Mouse (Mus musculus) cerebral cortex, adult 2 months (tissue): ENCODE results near the gene Fmnl2.

ENCODE experiments used
- WGBS: fragments of 180-500 bp; shearing (Covaris S2); methylation state at CpG from one replicate; pipeline ENCODE4 v1.1.7; 2018; 5-methylcytosine and 5-hydroxymethylcytosine counted together

Gene Fmnl2

DNA sequence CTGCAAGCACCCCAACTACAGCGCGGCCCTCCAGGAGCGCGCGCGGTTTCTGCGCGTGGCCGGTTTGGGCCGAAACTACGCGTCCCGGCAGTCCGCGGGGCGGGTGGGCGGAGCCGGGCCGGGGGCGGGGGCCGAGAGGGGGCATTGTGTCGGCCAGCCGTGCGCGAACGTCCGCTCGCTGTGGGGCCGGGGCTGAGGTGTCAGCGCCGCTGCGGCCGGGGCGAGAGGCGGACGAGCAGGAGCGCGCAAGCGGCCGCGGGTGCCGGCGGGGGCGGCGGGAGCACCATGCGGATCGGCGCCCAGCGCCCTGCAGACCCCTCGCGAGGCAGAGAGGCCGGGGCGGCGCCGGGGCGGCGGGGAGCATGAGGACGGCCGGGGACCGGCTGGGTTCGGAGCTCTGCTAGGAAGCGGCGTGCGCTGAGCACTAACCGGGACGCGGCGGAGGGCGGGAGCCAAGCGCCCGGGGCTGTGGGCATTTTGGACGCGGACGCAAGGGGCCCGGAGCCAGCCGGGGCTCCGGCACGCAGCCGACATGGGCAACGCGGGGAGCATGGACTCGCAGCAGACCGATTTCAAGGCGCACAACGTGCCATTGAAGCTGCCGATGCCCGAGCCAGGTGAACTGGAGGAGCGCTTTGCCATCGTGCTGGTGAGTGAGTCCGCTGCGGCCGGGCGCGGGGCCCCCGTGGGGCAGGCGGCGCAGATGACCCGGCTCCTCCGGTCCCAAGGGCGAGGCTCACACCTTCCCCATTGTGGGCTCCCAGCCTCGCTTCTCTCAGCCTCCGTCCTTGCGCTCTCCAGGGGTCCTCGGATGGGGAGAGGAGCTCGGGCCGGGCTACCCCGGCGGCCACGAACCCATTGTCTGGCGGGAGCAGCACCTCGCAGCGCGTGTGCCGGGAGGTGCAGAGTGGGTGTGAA is at the start of gene Fmnl2:
Gene Fmnl2 (plus strand): TSS at position 250 of the 918 bp plus-strand sequence.
- 1% methylated on average over 110 of the region's 114 CpGs for WGBS

GRCm38 (mm10) chr2:52809988-52810387 is 47.7 kb upstream of the Fmnl2 start:
- 63% methylated on average over 5 of the region's 5 CpGs for WGBS

DNA sequence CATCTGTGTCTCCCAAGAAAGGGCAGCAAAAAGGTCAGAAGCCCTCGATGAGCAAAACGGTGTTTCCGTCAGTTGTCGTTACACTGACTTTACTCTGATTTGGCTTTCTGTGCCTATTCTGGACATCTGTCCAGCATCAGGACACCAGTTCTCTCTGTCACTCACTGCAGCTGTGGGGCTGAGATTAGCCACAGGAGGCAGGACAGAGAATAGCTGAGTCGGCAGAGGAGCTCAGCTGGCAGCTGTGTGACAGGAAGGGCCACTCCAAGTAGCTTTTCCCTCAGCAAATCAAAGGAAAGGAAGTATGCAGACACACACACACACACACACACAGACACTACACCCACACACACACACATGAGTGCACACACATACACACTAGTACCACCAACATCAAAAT is 46.0 kb upstream of the Fmnl2 start:
- WGBS, result 50% methylated on average over 5 of the region's 5 CpGs

- 77% methylated on average over 1 of the region's 1 CpGs for WGBS
Observed at GRCm38 (mm10) chr2:52817341-52817740, 40.3 kb upstream of the Fmnl2 start.

- WGBS, result 44% methylated on average over 4 of the region's 4 CpGs
Observed at GRCm38 (mm10) chr2:52818944-52819343, 38.7 kb upstream of the Fmnl2 start.

GRCm38 (mm10) chr2:52822214-52822613 is 35.4 kb upstream of the Fmnl2 start:
- 88% methylated on average over 2 of the region's 2 CpGs for WGBS

DNA sequence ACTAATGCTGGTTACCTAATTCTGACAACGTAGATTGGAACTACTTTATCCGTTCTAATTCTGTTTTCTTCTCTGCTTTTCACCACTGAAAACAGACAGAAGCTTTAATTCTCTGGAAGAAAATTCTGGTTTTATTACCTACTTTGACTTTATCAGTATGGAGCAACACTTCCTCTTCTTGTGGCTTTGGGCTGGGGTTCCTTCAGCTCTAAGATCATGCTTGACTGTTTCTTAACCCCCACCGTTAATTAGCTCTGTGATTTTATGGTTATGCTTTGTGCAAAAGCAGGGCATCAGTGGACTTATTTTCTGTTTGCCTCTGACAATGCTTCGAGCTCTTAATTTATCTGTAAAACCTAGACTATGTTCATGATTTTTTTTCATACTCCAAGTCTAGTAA is 29.6 kb upstream of the Fmnl2 start:
- 88% methylated on average over 4 of the region's 4 CpGs for WGBS

DNA sequence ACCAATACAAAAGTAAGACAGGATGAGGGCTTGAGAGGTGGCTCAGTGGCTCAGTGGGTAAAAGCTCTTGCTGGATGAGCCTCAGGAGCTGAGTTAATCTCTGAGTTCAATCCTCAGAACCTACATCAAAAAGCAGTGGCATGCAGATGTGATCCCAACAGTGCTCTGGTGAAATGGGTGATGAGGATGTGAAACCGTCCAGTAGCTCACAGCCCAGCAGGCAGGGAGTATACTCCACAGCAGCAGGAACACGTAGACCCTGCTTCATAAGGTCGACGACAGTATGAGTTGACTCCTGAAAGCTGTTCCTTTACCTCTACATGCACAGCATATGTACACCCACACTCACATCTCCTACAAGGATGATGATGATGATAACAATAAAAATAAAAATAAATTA is 27.1 kb upstream of the Fmnl2 start:
- WGBS, result 90% methylated on average over 4 of the region's 4 CpGs

DNA sequence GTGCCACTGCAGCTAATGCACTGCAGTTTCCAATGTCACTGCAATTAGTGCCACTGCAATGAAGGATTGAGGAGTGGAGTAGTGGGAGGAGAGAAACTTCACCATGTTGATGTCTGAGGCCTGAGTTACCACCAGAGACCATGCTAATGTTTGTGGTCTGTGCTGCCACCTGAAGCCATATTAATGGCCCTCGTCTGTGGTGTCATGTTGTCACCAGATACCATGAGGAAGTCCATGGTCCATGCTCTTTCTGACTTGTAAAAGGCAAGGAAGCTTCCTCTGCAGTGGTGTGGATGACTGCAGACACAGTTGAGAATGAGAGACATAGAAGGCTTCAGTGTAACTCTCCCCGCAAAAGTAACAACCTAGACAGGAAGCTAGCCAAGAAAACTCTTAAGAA is 26.1 kb upstream of the Fmnl2 start:
- 86% methylated on average over 2 of the region's 2 CpGs for WGBS

DNA sequence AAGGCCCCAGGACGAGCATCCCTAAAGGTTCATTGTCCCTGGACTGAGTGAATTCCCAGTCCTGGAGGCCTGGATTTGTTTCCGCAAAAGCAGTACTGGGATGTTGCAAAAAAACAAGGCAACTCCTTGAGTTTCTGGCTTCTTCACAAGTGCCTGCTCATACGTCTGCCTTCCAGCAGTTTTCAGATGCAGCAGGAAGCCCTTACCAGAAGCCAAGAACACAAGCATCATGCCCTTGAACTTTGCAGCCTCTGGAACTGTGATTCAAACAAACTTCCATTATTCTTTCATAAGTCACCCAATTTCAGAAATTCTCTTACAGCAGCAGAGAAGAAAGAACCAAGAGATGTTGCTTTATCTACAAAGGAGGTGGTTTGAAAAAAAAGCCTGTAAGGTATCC is 21.9 kb upstream of the Fmnl2 start:
- 83% methylated on average over 3 of the region's 3 CpGs for whole genome bisulfite sequencing

GRCm38 (mm10) chr2:52839074-52839473 is 18.6 kb upstream of the Fmnl2 start:
- 73% methylated on average over 4 of the region's 4 CpGs for WGBS

- 82% methylated on average over 3 of the region's 3 CpGs for WGBS
Observed at GRCm38 (mm10) chr2:52839868-52840267, 17.8 kb upstream of the Fmnl2 start.

- WGBS, result 88% methylated on average over 2 of the region's 2 CpGs
Observed at GRCm38 (mm10) chr2:52843861-52844260, 13.8 kb upstream of the Fmnl2 start.

DNA sequence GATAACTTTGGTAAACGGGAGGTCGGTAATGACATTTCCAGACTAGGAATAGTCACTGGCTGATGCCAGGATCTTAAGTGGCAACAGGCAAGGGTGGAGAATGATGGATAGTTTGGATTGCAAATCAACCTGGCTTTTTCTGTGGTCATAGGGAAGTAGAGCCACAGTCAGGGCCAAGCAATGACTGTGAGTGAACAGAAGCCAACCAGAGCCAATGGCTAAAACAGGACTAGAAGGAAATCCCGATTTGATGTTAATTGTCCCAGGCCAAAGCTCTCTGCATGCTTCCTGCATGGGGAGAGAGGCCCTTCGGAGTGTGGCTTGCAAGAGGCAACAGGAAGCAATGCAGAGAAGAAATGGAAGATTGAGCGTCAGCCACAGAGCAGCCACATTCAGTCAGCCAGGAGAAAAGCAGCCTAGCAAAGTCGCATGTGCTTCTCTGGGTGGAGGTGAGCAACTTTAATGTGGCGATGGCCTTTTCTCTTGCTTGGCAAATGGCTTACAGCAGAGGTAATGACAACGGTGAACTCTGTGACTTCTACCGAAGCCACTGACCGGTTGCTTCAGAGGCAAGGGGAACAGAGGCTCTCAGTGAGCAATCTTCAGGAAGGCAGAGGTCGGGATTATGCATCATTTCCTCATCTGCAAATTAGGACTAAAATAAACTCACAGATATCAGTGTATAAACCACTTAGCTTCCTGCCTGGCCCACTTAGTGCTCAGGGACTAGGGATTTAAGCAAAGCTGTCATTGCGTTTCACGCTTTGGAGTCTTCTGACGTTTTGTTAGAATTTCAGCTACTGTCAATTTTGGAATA is 12.5 kb upstream of the Fmnl2 start:
- 82% methylated on average over 14 of the region's 14 CpGs for WGBS

DNA sequence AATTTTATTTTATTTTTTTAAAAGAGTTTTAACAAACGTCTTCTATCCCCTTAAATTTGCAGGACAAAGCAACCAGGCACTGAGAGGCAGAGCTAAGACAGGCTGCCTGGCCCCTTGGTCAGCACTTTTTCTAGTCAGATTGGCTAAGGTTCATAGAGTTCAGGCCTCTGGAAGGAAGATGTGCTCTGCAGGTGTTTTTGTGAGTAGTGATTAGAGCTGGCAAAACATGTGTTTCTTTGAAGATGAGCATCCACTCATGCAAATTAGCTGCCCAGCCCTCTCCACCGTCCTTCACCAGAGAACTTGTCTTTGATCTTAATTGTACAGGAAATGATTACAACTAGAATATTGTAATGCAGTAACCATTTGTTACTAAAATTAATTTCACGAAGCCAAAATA is 11.2 kb upstream of the Fmnl2 start:
- 68% methylated on average over 3 of the region's 3 CpGs for WGBS

DNA sequence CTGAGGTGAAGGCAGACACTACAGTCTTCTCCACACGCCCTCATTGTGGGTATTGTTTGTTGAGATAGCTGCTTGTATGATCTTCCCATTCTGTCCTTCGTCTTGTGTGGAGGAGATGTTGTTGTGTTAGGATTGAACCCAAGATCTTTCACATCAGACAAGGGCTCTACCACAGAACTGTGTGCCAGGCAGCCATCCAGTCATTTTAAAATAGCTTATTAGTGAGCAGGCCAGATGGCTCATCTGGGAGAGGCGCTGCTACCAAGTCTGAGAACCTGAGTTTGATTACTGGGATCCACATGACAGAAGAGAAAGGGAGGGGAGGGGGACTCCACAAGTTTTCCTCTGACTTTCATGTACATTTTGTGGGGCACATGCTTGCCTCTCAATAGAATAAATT is 8.6 kb upstream of the Fmnl2 start:
- WGBS, result 74% methylated on average over 3 of the region's 3 CpGs

DNA sequence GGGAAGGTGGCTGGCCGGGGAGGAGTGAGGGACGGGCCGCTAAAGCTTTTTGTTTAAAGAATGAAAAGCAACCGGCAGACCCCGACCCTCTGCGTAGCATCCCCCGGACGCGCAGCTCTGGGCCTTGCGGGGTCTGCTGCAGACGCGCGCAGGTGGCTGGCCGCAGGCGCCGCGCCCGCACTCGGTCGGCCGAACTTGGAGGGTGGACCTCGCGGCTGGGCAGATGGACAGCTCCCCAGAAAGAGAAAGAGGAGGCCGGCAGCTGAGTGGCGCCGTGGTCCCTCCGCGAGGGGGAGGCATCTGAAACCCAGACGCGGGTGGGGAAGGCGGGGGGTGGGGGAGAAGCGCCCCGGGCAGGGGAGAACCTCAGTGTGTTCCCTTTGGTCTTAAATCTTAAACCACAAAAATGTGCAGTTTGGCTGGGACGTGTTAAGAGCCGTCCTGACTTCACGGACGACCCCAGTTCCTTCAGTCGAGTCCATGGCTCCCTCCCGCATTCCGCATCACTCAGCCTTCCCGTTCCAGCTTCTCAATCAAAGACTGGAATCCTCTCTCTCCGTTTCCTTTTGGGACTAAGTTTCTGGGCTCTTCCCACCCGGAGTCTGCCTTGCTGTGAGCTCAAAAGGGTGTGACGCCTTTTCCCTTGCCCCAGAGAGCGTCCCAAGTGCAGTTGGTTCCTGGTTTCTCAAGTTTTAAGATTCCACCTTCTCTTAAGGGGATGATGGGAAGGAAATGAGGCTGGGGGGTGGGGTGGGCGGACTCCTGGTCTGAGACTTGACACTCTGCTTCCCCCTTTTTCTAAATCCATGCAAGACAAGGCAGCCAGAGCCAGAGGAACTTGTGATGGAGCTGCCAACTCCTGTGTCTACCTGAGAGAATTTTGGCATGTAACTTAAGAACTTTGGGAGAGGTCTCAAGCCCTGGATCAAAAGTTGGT is 1.1 kb downstream of the Fmnl2 start:
- WGBS, result under 1% methylated on average over 46 of the region's 46 CpGs

DNA sequence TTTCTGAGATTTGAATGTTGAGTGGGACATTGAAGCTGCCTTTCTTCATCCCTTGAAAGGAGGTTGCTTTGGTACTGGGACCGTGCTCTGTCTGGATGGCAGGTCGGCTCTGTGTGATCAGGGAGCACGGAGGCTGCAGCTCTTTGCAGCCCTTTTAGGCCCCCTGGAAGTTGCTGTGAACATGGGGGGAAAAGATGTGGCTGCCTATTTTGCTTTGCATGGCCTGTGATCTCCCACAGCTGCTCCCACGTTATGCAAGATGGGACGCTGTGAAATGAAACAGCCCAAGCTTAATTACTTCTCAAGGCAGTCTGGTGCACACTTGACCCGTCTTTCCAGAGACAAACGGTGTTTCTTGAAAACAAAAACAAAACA is 1.8 kb downstream of the Fmnl2 start:
- WGBS, result 12% methylated on average over 7 of the region's 7 CpGs

DNA sequence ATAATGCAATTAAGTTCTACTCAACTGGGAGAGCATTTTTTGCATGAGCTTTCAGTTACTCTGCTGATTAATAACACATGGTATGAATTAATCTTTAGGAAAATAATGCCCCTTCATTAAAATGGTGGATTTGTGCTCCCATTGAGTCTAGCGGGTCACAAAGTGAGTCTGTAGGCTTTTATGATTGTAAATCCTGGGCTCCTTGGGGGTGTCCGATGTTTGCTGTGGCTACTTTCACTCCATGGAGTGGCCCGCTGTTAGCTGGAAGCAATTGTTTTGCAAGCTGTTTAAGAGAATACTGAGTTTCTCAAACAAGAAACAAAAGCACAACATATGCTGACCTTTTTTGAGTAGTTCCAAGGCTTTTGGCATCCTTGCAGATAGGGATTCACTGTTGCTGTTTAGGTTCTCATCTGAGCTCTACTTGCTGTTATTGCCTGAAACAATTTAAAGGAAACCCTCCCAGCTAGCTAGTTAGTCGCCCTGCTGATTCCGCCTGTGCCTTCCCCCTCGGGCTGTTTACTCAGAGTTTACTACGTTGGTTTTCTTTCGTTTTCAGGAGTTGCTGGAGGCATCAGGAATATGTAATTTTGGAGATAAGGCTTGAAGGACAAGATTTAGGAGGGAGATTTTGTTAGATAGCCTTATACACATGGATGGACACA is 2.6 kb downstream of the Fmnl2 start:
- 25% methylated on average over 8 of the region's 8 CpGs for WGBS

- 69% methylated on average over 9 of the region's 9 CpGs for whole genome bisulfite sequencing
Observed at GRCm38 (mm10) chr2:52862046-52862759, 4.5 kb downstream of the Fmnl2 start.

DNA sequence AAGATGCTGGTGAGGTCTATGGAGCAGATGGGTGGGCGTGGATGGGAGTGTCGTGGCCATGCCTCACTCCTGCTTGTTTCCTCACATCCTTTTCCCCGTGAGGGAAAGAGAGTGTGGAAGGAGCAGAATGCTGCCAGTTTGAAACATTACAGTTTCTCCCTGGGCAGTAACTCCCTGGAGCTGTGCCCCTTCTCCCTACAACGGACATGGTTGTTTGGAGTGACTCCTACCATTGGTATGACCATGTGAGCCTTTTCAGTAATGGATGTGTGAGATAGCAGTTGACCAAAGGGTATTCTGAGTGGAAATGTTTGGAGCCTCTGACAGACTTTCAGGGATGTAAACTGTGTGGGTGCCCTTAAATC is 5.1 kb downstream of the Fmnl2 start:
- 56% methylated on average over 4 of the region's 4 CpGs for WGBS
